Mouse (Mus musculus) small intestine, adult 2 months (tissue): ENCODE results near the gene Fbxo48.

Experiments used
- CTCF ChIP-seq: fragments of 200-500 bp; IDR thresholded peaks from 2 replicates; pipeline ENCODE4 v1.5.1; 2012; ENCODE audit warnings: low read depth, mild to moderate bottlenecking, control low read depth, inconsistent platforms, low read length, moderate library complexity, mixed read lengths; ENCODE audit not compliant: insufficient replicate concordance, insufficient read length; ENCODE audit errors: extremely low read depth
- POLR2A ChIP-seq: fragments of 200-500 bp; IDR thresholded peaks from 2 replicates; pipeline ENCODE4 v1.6.1; 2012; ENCODE audit warnings: low read depth, mild to moderate bottlenecking, control low read depth, inconsistent platforms, low read length, moderate library complexity

DNA sequence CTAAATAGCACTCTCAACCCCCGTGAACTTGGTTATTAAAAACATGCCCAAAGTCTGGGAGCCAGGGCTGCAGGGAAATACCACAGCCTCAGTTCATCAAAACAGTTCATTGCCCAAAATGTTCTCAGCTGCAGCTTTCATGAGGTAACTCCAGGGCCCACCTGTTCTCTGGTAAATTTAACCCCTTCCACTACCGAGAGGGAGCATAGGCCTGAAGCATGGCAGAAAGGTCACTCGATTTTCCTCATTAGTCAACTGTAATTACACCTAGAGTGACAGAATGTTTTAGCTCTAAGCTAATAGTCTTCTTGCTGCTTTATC, 46.2 kb upstream of the Fbxo48 start:
- no peak for TF ChIP-seq POLR2A
- no peak for TF ChIP-seq CTCF
